Mouse (Mus musculus) stomach, postnatal 0 days (tissue): ENCODE data around the gene Stac3. TPM values are rescaled to one million over a fixed set of nuclear protein-coding genes. Genes with fewer than 3 reads are reported as not detected.

Source experiments
- ATAC-seq: fragments of 200-750 bp; cut with Nextera tagmentation; 2 replicates; pipeline ENCODE4 v1.8.0; 2017; ENCODE audit not compliant: low FRiP score, low TSS enrichment
- DNase-seq: peaks from one replicate; pipeline ENCODE4 v3.0.0-alpha.2; 2016; ENCODE audit warnings: low spot score
- H3K27ac ChIP-seq: fragments of 300-500 bp; sonication (generic); replicated peaks from 2 replicates; pipeline ENCODE4 v1.5.1; 2014; ENCODE audit warnings: mild to moderate bottlenecking, control low read depth
- H3K27me3 ChIP-seq: fragments of 300-500 bp; sonication (generic); 2 replicates; pipeline ENCODE4 v1.6.1; 2014; ENCODE audit warnings: low read length; ENCODE audit not compliant: control insufficient read depth, insufficient read depth
- H3K36me3 ChIP-seq: fragments of 300-500 bp; sonication (generic); 2 replicates; pipeline ENCODE4 v1.6.1; 2014; ENCODE audit warnings: low read length, mixed read lengths; ENCODE audit not compliant: control insufficient read depth, insufficient read depth
- H3K4me1 ChIP-seq: fragments of 300-500 bp; sonication (generic); replicated peaks from 2 replicates; pipeline ENCODE4 v1.6.1; 2014; ENCODE audit warnings: antibody characterized with exemption; ENCODE audit not compliant: control insufficient read depth, insufficient read depth
- H3K4me2 ChIP-seq: fragments of 300-500 bp; sonication (generic); replicated peaks from 2 replicates; pipeline ENCODE4 v1.6.1; 2014; ENCODE audit warnings: low read depth, mild to moderate bottlenecking, control low read depth, moderate library complexity
- H3K4me3 ChIP-seq: fragments of 300-500 bp; sonication (generic); 2 replicates; pipeline ENCODE4 v1.5.1; 2014; ENCODE audit warnings: low read depth, low read length, control low read depth
- H3K9ac ChIP-seq: fragments of 300-500 bp; sonication (generic); 2 replicates; pipeline ENCODE4 v1.6.1; 2014; ENCODE audit warnings: mild to moderate bottlenecking, low read length, control low read depth, mixed read lengths
- H3K9me3 ChIP-seq: fragments of 300-500 bp; sonication (generic); 2 replicates; pipeline ENCODE4 v1.6.1; 2016; ENCODE audit warnings: low read length; ENCODE audit not compliant: control insufficient read depth
- CTCF ChIP-seq: IDR thresholded peaks from 2 replicates; pipeline ENCODE4 v1.5.1; 2016; ENCODE audit warnings: antibody characterized with exemption, low read depth, mild to moderate bottlenecking, moderate library complexity
- EP300 ChIP-seq: optimal IDR thresholded peaks from 2 replicates; pipeline ENCODE3; 2016; ENCODE audit warnings: antibody characterized with exemption
- WGBS: fragments of 180-500 bp; shearing (Covaris S2); extraction: QIAGEN DNeasy Blood & Tissue Kit; methylation state at CpG from one replicate; pipeline ENCODE4 v1.1.7; 2014; 5-methylcytosine and 5-hydroxymethylcytosine counted together
- polyA plus RNA-seq: library from polyadenylated mRNA; unstranded; fragments of >200 nt; fragmentation: Nextera tagmentation; extraction: Ambion mirVana; gene quantifications from 2 replicates; pipeline ENCODE4 v1.2.1, GENCODE M21; 2015

Stac3 gene
- polyA plus RNA-seq, 1 experiment from 2014 or later: 0.23 TPM

- Histone ChIP-seq H3K9me3 (no peaks in the 10 kb centered on the region), H3K9ac (no peak overlapping the region), H3K27ac (no peak overlapping the region), H3K4me2 (no peak overlapping the region), H3K36me3 (peaks cover 14% of the 10 kb centered on the region; the same call in 1 of the 2 replicates), H3K27me3 (no peaks in the 10 kb centered on the region), H3K4me1 (no peaks in the 10 kb centered on the region), H3K4me3 (no peak overlapping the region)
- DNase-seq (no peak), ATAC-seq (no peak)
- 98% methylated on average over 4 of the region's 4 CpGs for WGBS
- TF ChIP-seq EP300: no peak
- TF ChIP-seq CTCF: no peak
Observed at GRCm38 (mm10) chr10:127475175-127475574, 26.3 kb upstream of the Stac3 start.

- H3K27ac ChIP-seq: no peak overlapping the region
- ATAC-seq: no peak
- H3K9ac ChIP-seq: no peak overlapping the region
- no peak for DNase-seq
- H3K4me2 ChIP-seq: no peak overlapping the region
- H3K27me3 ChIP-seq: no peaks in the 10 kb centered on the region
- 90% methylated on average over 3 of the region's 3 CpGs for WGBS
- no peak overlapping the region for H3K4me3 ChIP-seq
- TF ChIP-seq CTCF: no peak
- no peak for TF ChIP-seq EP300
- H3K9me3 ChIP-seq: no peaks in the 10 kb centered on the region
- H3K4me1 ChIP-seq: no peaks in the 10 kb centered on the region
- H3K36me3 ChIP-seq: peaks cover 14% of the 10 kb centered on the region; the same call in 1 of the 2 replicates
Observed at GRCm38 (mm10) chr10:127476541-127476940, 24.9 kb upstream of the Stac3 start.

- no peaks in the 10 kb centered on the region for H3K9me3 ChIP-seq
- no peaks in the 10 kb centered on the region for H3K27me3 ChIP-seq
- H3K4me3 ChIP-seq: no peak overlapping the region
- no peak overlapping the region for H3K4me2 ChIP-seq
- ATAC-seq (no peak), DNase-seq (no peak)
- no peak for TF ChIP-seq CTCF
- TF ChIP-seq EP300: no peak
- H3K27ac ChIP-seq: no peak overlapping the region
- no peaks in the 10 kb centered on the region for H3K4me1 ChIP-seq
- no peak overlapping the region for H3K9ac ChIP-seq
- peaks cover 10% of the 10 kb centered on the region; the same call in 1 of the 2 replicates for H3K36me3 ChIP-seq
- WGBS: 79% methylated on average over 7 of the region's 7 CpGs
Observed at GRCm38 (mm10) chr10:127477301-127477700, 24.2 kb upstream of the Stac3 start.

GRCm38 (mm10) chr10:127479131-127479530, 22.4 kb upstream of the Stac3 start:
- no peaks in the 10 kb centered on the region for H3K9me3 ChIP-seq
- no peak for DNase-seq
- no peak overlapping the region for H3K4me3 ChIP-seq
- peaks cover 6% of the 10 kb centered on the region; the same call in 1 of the 2 replicates for H3K36me3 ChIP-seq
- no peaks in the 10 kb centered on the region for H3K27me3 ChIP-seq
- H3K9ac ChIP-seq: no peak overlapping the region
- TF ChIP-seq CTCF (peak; percentile 73), EP300 (no peak)
- H3K27ac ChIP-seq: no peak overlapping the region
- 96% methylated on average over 4 of the region's 4 CpGs for WGBS
- H3K4me1 ChIP-seq: no peaks in the 10 kb centered on the region
- ATAC-seq: no peak
- H3K4me2 ChIP-seq: no peak overlapping the region

GRCm38 (mm10) chr10:127480833-127481813, 20.4 kb upstream of the Stac3 start:
- 56% methylated on average over 19 of the region's 19 CpGs for WGBS

GRCm38 (mm10) chr10:127485235-127485634, 16.3 kb upstream of the Stac3 start:
- no peak for ATAC-seq
- H3K9ac ChIP-seq: no peak overlapping the region
- no peak for DNase-seq
- no peaks in the 10 kb centered on the region for H3K27me3 ChIP-seq
- TF ChIP-seq CTCF (no peak), EP300 (no peak)
- H3K36me3 ChIP-seq: peaks cover 19% of the 10 kb centered on the region
- no peaks in the 10 kb centered on the region for H3K9me3 ChIP-seq
- H3K4me1 ChIP-seq: no peaks in the 10 kb centered on the region
- H3K4me2 ChIP-seq: no peak overlapping the region
- WGBS: 89% methylated on average over 10 of the region's 10 CpGs
- no peak overlapping the region for H3K4me3 ChIP-seq
- H3K27ac ChIP-seq: no peak overlapping the region

More at GRCm38 (mm10) chr10:127480833-127481813, 20.4 kb upstream of the Stac3 start:
- Histone ChIP-seq H3K4me3 (no peak overlapping the region), H3K4me1 (no peaks in the 10 kb centered on the region), H3K36me3 (peaks cover 12% of the 10 kb centered on the region; the same call in 1 of the 2 replicates), H3K4me2 (no peak overlapping the region), H3K27ac (no peak overlapping the region), H3K9ac (no peak overlapping the region), H3K27me3 (no peaks in the 10 kb centered on the region), H3K9me3 (no peaks in the 10 kb centered on the region)
- DNase-seq (peak; percentile 23), ATAC-seq (peak; percentile 75; the same call in 1 of the 2 replicates)
- peak; percentile 20; the same call in 1 of the 2 replicates for TF ChIP-seq CTCF
- TF ChIP-seq EP300: no peak
